Mouse (Mus musculus): ENCODE results near the gene Irf2.

GRCm38 (mm10) chr8:46804721-46805120 lies 65.2 kb downstream of the Irf2 start:
- no peak for TF ChIP-seq EP300 (optimal IDR thresholded peaks at IDR 0.05)
- no peak for TF ChIP-seq CTCF (IDR thresholded peaks at IDR 0.05; ENCODE audit: low read depth)
